Mouse (Mus musculus): ENCODE results near the gene Bcl2l12.

Gene Bcl2l12

GRCm38 (mm10) chr7:44985595-44986191, 12.8 kb downstream of the Bcl2l12 start:
- peak; percentile 75 for DNase-seq

GRCm38 (mm10) chr7:44984833-44985164, 13.7 kb downstream of the Bcl2l12 start:
- no peak for DNase-seq

- no peak for DNase-seq
Measured at GRCm38 (mm10) chr7:44983944-44984832, 14.3 kb downstream of the Bcl2l12 start.

GRCm38 (mm10) chr7:44983085-44983484, 15.4 kb downstream of the Bcl2l12 start:
- peak; percentile 94 for DNase-seq

- no peak for DNase-seq
Measured at GRCm38 (mm10) chr7:44981539-44981938, 17.0 kb downstream of the Bcl2l12 start.

- no peak for DNase-seq
Measured at GRCm38 (mm10) chr7:44978300-44978699, 20.2 kb downstream of the Bcl2l12 start.

- DNase-seq, result no peak
Measured at GRCm38 (mm10) chr7:44975117-44975419, 23.4 kb downstream of the Bcl2l12 start.

- DNase-seq, result peak; percentile 38
Measured at GRCm38 (mm10) chr7:44974383-44975116, 24.0 kb downstream of the Bcl2l12 start, which contains the start of gene Cpt1c. Cpt1c (minus strand) TSS chr7:44974851.

GRCm38 (mm10) chr7:44973415-44974130, 24.9 kb downstream of the Bcl2l12 start:
- no peak for DNase-seq

GRCm38 (mm10) chr7:44971142-44971541, 27.4 kb downstream of the Bcl2l12 start:
- no peak for DNase-seq

GRCm38 (mm10) chr7:44970231-44970691, 28.3 kb downstream of the Bcl2l12 start:
- peak; percentile 78 for DNase-seq

GRCm38 (mm10) chr7:44966638-44967037, 31.9 kb downstream of the Bcl2l12 start:
- no peak for DNase-seq

- peak; percentile 69 for DNase-seq
Measured at GRCm38 (mm10) chr7:44965975-44966374, 32.5 kb downstream of the Bcl2l12 start.

- DNase-seq, result no peak
Measured at GRCm38 (mm10) chr7:44964990-44965389, 33.5 kb downstream of the Bcl2l12 start.

- no peak for DNase-seq
Measured at GRCm38 (mm10) chr7:44962831-44963230, 35.7 kb downstream of the Bcl2l12 start.

- no peak for DNase-seq
Measured at GRCm38 (mm10) chr7:44962337-44962736, 36.2 kb downstream of the Bcl2l12 start.

GRCm38 (mm10) chr7:44960512-44960910, 38.0 kb downstream of the Bcl2l12 start:
- no peak for DNase-seq

GRCm38 (mm10) chr7:44959874-44960511, 38.5 kb downstream of the Bcl2l12 start:
- no peak for DNase-seq

- DNase-seq, result no peak
Measured at GRCm38 (mm10) chr7:44959281-44959680, 39.2 kb downstream of the Bcl2l12 start.

GRCm38 (mm10) chr7:44958208-44958607, 40.3 kb downstream of the Bcl2l12 start:
- DNase-seq, result peak; percentile 53

- no peak for DNase-seq
Measured at GRCm38 (mm10) chr7:44957183-44957835, 41.2 kb downstream of the Bcl2l12 start.

- no peak for DNase-seq
Measured at GRCm38 (mm10) chr7:44956266-44956665, 42.2 kb downstream of the Bcl2l12 start.

Measured in thymus, postnatal 4 days (tissue).